Mouse (Mus musculus): ENCODE results near the gene Prmt1. TPM values are rescaled to one million over a fixed set of nuclear protein-coding genes. Genes with fewer than 3 reads are reported as not detected.
A peak's percentile ranks its signal among the peaks of the same experiment; 100 is the strongest.
"Not testable (repeated sequence)": the region's sequence is repeated elsewhere in the genome, so short reads cannot be mapped to it uniquely, and the experiment has no call there.

Gene Prmt1
- total RNA-seq (2021) = 177 and 221 TPM in 2 replicates
- long read RNA-seq, transcript Prmt1-202 (11 exons, 1,508 nt) = minor isoform, 15 of 152 reads
- long read RNA-seq, transcript Prmt1-203 (10 exons, 2,147 nt) = major isoform, 107 of 152 reads
- long read RNA-seq, partial matches to known transcripts = 5 of 152 reads
- long read RNA-seq, other reads (novel, unspliced or antisense) = 25 of 152 reads

DNA sequence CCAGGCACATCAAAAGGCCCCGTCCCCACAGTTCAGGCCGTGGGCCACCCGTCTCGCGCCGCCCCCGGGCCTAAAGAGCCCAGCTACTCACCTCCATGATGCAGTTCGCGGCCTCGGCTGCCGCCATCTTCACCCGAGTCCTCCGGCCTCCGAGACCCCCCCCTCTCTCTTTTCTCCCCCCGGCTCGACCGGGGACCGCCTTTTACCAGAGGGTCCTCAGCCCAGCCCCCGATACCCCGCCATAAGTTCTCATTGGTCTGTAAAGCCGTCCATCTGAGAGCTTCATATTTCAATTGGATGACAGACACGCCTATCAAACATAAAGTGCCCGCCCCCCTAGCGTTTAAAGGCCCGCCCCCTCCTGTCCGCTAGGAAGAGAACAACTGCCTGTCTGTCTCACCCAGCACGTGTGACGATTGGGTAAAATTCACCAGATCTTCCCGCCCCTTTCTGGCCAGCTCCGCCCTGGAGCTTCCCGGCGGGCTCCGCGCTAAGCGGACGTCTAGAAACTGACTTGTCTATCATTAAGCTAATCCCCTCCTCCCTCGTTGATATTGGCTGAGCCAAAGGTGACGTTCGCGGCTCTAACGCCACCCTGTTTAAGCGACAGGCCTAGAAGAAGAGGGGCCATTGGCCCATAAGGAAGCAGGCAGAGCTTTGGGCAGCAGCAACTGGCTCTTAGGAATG, at the start of gene Prmt1:
Gene Prmt1 (minus strand): TSS at position 377 of the 687 bp plus-strand sequence.
- DNase-seq = peak; percentile 93

DNA sequence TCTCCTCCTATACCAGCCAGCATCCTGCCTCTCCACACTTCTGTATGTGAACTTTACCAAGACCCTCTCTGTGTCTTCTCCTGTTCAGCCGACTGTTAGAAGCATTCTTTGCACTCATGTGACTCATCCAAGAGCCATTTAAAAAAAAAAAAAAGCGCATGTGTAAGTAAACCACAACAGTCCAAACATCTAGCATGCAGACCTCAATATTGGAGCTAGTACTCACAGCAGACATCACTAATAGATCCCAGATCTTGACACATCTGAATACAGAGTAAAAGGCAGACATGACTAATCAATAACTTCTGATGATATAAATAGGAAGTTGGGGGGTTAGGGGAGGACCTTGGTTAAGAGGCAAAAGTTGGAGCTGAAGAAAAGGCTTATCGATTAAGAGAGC, 49.3 kb upstream of the Prmt1 start:
- DNase-seq = no peak

DNA sequence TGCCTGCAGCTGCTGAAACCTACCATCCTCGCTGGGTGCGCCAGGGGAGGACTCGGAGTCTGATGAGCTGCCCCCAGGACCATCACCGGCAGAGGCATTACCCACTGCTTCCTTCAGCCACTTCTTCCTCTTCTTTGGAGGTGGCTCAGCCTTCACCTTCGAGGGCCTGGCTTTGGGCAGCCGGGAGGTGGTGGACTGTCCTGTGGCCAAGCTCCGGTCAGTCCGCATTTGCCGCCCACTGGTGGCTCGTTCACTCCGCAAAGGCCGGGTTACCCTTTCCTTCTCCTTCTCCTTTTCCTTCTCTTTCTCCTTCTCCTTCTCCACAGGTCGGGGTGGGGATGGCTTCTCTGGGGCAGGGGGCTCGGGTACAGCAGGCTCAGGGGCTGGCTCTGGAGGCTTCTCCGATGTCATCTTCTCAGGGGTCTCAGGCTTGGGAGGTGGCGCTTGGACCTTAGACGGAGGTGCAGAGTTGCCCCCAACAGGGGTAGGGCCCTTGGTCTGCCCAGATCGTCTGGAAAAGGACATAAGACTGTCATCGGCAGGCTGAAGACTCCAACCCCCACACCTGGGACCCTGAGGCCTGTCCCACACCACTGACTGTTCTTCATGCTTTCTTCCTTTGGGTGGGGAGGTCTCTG, 47.5 kb upstream of the Prmt1 start:
- no peak for DNase-seq

DNA sequence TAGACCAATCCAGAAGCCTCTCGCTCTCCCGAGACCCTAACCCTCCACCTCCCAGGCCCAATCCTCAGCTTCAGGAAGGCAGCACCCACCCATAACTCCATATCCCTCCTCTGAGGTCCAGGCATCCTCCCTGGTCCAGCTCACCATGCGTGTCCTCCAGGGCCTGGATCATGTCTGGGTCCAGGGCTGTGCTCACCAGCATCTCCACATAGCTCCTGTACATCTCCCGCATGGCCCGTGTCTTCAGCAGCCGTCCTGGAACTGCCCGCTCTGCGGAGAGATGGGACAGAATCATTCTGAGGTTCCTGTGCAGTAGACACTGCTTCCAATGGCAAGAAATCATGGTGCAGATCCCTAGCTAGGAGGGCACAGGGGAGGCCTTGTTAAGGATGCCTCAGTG, 44.5 kb upstream of the Prmt1 start:
- no peak for DNase-seq

DNA sequence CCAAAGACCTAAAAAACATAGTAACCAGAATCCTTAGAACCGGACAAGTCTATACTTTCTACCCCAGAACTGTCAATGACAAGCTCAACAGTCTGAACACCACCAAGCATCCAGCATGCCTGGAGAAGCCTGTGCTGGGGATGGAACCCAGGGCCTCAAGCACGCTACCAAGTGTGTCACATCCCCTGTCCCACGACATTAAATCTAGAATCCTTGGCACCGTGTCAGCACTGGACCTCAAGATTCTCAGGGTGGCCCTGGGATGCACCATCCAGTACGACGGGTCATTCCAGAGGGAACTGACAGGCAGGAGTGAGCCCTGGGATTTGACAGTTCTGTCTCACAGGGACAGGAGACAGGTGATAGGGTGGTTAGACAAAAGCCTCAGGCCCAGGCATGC, 43.6 kb upstream of the Prmt1 start:
- DNase-seq = no peak

DNA sequence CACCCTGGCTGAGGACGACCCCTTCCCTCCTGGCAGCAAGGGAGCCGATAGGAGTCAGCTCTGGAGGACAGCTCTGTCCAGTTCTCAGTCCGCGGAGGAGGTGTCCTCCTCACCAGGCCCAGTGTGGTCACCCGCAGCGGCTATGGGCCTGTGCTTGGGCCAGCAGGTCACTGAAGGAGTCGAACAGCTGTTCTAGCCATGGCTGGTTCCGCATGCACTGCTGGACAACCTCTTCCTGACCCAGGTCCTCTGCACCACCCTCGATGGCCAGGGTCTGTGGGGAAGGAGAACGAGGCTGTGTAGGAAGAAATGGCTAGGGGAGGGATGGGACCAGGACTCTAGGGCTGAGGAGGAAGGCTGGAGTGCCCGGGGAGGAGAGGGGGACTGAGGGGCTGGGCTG, 42.0 kb upstream of the Prmt1 start:
- DNase-seq = no peak

DNA sequence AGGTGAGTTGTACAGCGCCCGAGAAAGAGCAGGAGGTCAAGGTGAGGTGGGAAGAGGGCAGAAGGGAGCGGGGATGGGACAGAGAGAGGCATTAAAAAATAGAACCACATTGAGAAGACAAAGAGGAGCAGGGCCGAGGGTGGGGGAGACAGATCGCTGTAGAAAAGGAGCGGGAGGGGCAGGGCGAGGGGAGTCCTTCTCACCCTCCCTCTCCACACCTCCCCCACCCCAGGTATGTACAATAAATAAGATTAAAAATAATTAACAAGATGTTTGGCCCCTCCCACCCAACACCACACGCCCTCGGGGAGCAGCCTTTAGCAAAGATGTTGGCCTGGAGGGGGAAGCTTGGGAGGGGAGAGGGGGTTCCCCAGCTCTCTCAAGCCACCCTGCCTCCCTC, 41.4 kb upstream of the Prmt1 start:
- DNase-seq = no peak

DNA sequence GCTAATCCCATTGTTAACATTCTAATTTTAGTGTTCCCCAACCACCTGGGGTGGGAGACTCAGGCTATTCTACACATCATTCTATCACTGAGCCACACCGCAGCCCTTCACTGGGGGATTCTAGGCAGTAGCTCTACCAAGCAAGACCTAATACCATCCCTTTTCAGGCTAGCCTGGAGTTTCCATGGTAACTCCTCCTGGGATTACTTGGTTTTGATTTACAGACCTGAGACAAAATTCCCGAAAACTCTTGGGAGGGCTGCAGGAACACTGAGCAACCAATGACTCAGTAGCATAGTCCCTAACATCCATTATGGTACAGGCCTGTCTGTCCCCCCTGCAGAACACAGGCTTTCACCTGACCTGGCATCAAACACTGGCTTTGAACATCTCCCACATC, 39.9 kb upstream of the Prmt1 start:
- no peak for DNase-seq

DNA sequence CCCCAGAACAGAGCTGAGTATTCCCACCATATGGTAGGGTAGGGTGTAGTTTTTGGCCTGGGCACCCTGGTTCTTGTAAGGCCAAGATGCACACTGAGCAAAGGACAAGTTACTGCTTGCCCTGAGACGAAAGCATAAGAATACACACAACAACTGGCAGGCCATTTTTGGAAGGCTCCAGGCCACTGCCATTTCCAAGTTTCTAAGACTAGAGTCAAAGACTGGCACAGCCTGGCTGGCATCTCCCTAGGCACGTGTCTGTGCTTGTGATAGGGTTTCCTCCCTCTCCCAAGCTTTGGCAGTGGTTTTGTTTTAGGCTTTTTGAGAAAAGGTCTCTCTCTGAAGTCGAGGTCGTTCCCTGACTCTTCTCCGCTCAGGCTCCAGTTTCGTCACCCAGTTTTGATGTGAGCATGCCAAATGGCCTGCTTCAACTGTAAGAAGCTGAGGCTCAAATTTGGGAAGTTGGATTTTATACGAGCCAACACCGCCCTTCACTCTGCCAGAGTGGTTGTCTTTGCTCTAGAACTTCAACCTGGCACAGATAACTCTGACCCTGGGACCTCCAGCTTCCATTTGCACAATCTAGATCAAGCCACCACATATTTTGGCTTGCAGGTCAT, 39.3 kb upstream of the Prmt1 start:
- DNase-seq = peak; percentile 58

DNA sequence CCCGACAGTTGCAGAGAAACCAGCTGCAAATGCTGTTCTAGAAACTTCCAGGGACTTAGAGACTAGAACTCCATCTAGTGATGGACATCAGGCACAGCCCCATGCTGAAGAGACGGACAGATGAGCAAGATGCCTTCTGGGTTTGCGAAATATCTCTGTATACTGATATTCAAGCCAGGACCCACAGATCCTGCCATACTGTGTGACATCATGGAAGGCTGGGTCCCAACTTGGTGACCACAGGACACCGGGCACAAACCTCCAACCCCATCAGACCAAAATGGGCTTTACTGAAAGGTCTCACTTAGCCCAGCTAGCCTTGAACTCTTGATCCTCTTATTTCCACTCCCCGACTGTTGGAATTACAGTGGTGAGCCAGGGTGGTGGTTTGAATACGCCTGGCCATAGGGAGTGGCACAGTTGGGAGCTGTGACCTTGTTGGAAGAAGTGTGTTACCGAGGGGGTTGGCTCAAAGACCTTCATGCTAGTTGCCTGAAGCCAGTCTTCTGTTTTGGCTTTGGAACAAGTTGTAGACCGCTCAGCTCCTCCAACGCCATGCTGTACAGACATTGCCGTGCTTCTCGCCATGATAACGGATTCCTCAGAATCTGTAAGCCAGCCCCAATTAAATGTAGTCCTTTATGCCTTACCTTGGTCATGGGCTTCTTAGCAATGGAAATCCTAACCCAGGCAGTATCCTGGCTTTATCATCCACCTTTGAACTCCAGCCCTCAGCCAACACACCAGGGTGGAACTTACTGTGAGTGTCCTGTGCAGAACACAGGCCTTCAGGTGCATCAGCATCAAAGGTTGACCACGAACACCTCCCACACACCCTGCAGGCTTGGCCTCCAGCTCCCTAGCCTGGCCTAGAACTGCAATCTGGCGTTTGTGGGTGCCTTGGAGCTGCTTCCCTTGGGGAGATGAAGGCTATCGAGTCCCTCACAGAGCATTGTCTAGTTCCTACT, 38.2 kb upstream of the Prmt1 start:
- DNase-seq = no peak

DNA sequence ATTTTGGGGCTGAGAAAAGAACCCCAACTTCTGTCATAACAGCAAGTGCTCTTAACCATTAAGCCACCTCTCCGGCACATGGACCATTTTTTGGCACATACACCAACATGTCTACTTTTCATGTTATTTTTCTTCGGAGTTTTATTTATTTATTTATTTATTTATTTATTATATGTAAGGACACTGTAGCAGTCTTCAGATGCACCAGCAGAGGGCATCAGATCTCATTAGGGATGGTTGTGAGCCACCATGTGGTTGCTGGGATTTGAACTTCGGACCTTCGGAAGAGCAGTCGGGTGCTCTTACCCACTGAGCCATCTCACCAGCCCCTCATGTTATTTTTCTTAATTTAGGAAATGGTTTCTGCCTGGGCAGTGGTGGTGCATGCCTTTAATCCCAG, 37.3 kb upstream of the Prmt1 start:
- not testable (repeated sequence) for DNase-seq

DNA sequence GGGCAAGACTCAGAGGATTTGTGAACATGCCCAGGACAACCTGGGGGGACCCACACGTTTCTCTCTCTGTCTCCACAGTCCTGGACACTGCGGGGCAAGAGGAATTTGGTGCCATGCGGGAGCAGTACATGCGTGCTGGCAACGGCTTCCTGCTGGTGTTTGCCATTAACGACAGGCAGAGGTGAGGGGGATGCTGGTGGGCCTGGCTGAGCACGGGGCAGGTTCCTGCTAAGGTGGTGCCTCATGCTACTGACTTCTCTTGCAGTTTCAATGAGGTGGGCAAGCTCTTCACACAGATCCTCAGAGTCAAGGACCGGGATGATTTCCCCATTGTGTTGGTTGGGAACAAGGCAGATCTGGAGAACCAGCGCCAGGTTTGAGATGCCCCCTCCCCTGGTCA, 33.9 kb upstream of the Prmt1 start:
- DNase-seq = no peak

DNA sequence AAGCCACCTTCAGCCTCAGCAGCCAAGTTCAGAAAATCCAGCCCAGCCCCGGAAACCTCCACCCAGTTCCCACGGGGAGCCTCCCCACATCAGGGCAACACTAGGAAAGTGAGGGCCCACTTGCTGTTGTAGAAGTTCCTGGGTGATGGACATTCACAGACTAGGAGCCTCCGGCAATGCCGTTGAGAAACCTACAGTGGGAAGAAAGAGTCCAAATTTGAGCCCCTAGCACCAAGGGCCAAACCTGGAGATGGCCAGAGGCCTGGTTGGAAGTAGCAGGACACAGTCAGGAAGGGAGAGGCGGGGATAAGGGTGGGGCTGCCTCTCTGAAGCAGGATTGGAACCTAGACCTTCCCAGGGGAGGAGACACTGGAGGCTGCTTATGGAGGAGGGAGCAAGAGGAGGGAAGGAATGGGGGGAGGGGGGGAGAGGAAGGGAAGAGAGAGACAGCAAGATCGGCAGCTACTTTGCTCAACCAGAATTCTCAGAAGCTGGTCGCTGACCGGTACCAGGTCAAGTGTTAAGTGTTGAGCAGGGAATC, 32.7 kb upstream of the Prmt1 start:
- peak; percentile 52 for DNase-seq

DNA sequence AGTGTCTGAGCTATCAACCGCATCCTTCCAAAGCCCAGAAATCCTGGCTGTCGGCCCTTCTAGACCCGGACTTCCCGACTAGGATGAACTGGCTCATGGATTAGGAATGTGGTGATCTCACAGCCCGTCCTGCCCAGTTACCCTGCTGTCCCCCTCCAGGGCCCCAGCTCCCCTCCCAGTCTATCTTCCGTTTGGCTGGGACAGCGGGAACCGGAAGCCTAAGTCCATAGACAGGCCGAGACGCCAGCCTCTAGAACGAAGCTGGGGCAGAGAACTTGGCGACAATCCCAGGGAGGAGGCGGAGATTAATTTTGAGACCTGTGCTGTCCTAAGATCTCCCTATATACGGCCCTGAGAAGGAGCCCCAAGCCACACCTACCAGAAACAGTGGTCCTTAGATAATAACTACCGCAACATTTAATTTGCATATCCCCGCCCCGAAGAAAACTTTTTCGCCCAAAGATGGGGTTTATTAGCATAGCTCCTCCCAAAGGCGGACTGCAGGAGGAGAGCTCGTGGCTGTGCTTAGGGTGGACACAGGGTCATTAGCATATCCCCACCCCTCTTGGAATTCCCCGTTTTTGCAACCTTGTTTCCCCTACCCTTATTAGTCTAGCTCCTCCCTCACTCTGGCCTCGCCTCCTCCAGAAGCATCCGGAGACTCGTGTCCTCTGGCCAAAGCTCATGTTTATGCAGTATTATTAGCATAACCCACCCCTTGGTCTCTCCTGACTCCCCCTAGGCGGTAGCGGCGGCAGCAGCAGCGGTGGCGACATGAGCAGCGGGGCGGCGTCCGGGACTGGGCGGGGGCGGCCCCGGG, 31.1 kb upstream of the Prmt1 start, which contains the start of gene Rras:
Gene Rras (plus strand): TSS at position 720 of the 820 bp plus-strand sequence.
- peak; percentile 85 for DNase-seq

DNA sequence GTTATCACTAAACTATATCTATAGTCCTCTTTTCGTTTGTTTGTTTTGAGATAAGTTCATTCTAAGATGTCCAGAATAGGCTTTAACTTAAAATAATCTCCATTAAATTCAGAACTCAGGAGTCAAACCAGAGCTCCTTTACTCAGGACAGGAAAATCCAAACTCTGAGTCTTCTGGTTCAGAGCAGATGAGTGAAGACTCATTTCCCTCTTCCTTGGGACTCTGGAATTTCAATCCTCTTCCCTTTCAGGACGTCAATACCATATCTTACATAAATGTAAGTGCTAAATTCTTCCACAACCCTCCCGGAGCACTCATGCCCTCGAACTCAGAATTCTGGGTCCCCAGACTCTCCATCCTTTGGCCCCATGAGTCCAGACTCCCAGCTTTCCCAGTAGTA, 30.4 kb upstream of the Prmt1 start:
- no peak for DNase-seq

DNA sequence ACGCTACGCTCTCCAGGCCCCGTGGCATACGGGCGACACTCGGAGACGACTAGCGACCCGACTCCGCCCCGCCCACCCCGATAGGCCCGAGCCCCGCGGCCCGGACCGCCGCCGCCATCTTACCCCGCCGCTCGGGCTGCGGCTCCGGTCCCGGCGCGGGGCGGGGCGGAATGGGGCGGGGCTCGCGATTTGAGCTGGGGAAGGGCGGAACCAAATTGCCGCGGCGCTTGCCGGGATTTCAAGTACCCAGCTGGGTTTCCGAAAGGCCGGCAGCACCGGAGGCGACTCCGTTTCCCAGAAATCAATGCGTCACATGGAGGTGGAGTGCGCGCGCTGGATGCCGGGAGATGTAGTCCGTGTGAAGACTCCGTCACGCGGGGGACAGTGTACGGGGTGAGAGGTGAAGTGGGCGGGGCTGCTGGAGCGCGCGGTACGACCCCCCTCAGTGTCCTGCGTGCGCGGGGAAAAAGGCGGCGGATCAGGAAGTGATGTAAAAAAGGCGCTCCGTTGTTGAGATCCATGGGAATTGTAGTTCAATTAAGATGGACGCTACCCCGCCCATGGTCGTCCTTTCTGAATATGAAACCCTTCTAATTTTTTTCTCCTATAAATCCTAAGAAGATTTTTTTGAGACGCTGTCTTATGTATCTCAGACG, 29.7 kb upstream of the Prmt1 start, which contains the start of gene Scaf1:
Gene Scaf1 (minus strand): TSS at position 407 of the 656 bp plus-strand sequence.
- DNase-seq = peak; percentile 98

DNA sequence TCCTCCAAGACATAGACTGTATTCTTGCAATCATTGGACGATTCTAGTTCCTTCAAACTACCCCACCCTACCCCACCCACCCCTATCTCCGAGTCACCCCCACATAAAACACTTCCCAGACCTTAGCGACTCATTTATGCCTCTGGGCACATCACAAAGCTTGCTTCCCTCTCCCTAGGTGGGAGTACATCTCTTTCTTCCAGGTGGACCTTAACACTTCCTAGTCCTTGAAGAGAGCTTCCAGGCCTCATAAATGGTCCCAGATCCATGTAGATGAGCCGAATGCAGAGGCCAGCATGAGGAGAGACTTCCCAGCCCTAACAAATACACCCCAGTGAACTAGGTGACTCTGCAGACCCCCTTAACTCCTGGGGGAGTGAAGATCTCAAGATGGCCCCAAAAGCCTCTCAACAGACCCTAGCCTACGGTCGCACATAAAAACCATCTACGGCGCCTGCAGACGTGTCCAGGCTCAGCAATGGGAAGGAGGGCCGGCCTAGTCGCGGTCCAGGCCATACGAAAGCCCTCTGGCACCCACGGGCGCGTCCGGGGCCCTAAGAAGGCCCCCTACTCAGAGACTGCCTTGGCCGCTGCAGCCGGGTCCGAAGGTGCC, 29.1 kb upstream of the Prmt1 start:
- DNase-seq = no peak

DNA sequence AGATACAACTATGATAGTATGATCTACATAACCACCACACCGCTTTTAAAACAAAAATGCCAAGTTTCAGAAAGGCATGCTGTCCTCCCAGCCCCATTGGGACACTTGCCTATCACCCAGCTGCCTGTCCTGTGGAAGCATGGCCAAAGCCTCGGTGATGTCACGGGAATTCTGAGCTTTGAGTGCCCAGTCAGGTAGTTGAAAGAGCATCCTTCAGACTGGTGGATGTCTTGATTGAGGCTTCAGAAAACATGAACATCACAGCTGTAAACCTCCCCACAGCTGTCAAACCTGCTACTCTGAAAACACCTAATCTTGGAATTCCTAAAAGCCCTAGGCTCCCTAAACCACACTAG, 27.7 kb upstream of the Prmt1 start:
- no peak for DNase-seq

DNA sequence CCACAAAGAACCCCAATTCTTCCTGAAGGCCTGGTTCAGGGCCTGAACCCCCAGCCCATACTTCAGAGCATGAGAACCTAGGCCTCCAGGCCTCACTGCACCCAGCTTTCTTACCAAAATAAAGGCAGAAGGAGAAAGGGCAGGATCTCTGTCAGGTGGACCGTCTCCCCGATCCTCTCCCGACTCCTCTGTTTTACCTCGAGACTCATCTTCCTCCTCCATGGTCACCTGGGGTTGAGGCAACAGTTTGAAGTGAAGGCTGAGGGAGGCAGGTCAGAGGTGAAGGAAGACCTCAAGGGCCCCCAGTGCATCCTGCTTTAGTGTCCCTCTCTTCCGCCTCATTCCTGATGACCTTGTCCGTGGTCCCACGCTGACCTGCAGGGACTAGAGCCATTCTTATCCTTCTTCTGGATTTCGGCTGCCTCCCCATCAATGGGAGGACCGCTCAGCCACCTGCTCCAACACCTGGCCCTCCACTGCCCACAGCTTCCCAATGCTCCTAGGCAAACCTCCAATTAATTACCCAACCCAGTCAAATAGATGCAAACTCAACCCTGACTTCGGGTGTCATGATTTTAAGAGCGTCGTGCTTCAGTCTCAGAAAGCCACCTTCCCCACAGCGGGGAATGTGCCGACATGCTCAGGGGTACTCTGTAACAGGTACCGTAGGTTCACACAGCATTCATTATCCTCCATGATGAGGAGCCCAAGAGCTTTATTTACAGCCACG, 27.2 kb upstream of the Prmt1 start:
- no peak for DNase-seq

Data from adrenal gland, postnatal 25 days (tissue).